Mouse (Mus musculus) ovary, postnatal 10 days (tissue): ENCODE measurements around the gene Stard7.
"Not testable (repeated sequence)": the region's sequence is repeated elsewhere in the genome, so short reads cannot be mapped to it uniquely, and the experiment has no call there.

ENCODE experiments used
- DNase-seq: peaks from one replicate; pipeline ENCODE4 v3.0.0; 2022; ENCODE audit warnings: low spot score

The Stard7 gene

DNA sequence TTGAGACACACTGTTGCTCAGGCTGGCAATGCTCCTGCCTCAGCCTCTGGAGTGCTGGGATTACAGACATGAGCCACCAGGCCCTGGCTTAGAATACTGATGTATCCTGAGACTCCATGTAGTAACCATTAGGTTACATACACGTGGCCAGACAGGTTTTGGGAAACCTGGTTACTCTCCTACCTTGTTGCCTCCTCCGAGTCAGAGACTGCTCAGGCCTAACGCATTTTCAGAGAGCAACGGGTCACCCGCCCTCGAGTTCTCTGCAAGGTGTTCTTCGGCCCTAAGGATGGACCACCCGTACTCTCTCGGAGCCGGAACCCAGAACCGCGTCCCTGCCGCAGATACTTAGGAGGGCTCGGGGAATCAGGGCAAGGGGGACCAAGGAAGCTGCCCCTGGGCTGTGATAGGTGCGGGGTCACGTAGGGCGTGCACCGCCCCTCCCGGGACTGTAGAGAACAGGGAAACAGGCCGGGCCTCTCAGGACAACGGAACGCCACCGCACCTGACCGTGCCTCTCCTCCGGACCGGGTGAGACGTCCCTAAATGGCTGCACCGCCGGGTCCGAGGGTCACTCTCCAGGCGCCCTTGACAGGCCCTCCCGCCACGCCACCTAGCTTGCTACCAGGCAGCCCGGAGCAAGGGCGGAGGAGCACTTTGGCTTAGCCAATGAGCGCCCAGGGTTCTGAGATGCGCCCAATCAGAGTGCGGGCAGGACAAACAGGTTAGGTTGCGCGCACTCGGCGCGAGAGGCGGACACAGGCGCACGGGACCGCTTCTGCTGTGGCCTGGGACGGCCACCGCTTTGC, at the start of gene Stard7:
TSS of gene Stard7 (plus strand) at position 728 of the 809 bp plus-strand sequence.
- DNase-seq = peak; percentile 93

DNA sequence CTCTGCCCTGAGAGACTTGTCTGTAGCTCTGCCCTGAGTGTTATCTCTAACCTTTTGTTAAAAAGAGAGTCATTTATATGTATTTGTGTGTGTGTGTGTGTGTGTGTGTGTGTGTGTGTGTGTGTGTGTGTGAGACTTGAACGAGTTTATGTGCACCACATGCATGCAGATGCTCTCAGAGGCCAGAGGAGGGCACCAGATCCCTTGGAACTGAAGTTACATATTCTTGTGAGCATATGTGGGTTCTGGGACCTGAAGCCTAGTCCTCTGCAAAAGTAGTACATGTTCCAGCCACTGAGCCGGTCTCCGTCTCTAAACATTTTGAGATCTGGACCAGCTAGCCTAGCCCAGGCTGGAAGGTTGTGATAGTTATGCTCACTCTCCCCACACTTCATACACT, 44.8 kb upstream of the Stard7 start:
- no peak for DNase-seq

DNA sequence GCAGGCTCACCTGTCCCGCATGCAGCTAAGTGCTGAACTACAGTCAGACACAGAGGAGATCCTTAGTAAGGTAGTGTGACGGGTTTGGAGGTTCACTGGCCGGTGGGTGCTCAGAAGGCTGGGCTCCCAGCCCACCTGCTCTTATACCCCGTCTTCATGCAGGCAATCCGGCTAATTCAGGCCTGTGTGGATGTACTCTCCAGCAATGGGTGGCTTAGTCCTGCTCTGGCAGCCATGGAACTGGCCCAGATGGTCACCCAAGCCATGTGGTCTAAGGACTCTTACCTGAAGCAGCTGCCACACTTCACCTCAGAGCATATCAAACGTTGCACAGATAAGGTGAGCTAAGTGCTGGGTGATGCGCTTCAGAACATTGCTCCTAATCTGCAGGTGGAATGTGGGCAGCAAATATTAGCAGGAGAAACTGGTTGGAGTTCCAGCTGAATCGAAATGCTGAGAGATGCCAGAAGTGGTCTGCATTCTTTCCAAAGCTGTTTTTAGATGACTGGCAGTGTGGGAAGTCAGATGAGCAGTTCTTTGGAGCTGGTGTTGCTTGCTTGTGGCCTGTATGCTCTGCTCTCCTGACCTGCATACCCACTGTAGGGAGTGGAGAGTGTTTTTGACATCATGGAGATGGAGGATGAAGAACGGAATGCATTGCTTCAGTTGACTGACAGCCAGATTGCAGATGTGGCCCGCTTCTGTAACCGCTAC, 32.0 kb upstream of the Stard7 start:
- no peak for DNase-seq

DNA sequence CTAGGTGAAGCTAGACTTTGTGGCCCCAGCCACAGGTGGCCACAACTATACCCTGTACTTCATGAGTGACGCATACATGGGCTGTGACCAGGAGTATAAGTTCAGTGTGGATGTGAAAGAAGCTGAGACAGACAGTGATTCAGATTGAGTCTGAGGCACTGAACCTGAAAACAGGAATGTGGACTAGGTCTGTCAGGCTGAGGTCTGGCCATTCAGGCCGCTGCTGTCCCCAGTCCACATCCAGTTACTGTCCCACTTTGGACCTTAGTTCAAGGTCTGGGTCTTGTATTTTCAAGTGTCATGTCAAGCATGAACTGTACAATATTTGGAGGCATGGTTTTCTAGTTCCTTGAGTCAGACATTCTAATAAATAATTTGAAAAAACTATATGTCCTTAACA, 30.0 kb upstream of the Stard7 start:
- DNase-seq = no peak

DNA sequence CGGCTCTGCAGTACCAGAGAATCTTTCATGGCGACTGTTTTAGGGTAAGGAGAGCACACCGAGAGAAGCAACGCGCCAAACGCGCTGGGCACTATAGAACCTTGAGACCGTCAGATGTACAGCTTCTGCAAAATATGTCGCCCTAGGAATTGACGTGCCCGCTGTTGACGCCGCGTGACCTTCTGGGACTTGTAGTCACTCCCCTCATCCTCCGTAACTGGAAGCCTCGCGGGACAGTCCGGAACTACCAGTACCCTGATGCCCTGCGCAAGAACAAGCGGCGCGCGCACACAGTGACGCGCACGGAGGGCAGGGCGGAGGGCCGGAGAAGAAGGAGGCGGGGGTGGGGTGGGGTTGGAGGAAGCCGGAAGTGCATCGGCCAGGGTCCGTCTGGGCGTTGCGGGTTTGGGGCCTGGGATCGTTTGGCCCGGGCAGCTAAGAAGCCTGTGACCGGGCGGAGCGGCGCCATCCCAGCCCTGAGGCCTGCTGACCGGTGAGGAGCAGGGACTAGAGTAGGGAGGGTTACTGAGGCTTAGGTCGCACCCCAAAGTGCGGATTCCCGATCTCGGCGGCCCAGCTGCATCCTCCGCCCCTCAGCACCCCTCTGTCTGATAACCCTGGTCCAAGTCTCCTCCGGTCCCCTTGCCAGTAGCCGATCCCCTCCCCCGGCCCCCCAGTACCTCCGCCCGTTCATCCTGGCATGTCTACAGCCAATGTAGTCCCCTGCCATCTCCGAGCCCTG, 22.3 kb upstream of the Stard7 start, which contains the start of the genes Ciao1 and Tmem127:
TSS of gene Ciao1 (minus strand) at position 225 of the 742 bp plus-strand sequence.
TSS of gene Tmem127 (plus strand) at position 317 of the 742 bp plus-strand sequence.
- peak; percentile 84 for DNase-seq

DNA sequence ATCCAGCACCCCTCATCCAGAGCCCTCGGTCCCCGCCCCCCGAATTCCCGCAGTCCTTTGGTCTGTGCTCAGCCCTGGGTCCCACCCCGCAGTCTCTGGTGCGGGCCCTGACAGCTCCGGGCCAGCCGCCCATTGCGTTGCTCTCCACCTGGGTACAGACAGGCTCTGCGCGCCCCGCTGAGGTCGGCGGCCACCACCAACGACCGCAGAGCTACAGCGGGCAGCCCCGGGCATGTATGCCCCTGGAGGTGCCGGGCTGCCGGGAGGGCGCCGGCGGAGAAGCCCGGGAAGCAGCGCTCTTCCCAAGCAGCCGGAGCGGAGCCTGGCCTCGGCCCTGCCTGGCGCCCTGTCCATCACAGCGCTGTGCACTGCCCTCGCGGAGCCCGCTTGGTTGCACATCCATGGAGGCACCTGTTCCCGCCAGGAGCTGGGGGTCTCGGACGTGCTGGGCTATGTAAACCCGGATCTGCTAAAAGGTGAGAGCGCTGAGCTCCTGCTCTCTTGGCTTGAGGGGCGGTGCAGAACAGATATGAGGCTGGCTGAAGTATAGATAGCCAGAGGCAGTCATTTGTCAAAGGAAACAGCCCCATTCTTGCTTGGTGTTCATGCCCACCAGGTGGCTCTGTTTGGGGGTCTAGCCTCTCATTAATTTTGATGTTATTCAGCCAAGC, 21.5 kb upstream of the Stard7 start:
- peak; percentile 15 for DNase-seq

DNA sequence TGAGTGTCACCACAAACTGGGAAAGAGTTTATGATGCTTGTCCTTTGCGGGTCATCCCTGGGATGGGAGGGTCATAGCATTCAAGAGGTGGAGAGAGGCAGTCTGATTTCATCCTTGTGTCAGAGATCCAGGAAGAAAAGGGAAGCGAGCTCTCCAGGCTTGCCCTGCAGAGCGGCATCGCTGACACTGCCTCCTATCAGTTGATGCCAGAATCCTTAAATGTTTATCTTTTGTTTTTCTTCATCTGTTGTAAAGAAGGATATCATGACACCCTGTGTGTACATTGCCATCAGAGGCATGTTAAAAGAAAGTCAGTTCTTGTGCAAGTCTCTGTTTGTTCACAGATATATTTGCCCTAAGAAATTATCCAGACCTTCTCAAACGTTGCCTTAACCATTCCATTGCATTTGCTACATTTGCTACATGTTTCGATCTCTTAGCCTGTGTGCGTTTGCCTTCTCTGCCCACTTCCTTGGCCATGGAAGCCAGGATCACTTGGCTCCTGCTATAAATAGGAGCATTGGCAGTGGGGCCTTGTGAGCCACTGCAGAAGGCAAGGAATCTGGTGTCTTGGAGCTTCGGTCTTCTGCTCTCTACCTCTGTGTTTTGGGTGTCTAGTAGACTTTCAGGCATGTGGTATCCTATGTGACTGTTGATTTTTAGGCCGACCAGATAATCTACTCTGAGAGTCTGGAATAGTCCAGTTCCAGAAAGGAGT, 19.6 kb upstream of the Stard7 start:
- no peak for DNase-seq

DNA sequence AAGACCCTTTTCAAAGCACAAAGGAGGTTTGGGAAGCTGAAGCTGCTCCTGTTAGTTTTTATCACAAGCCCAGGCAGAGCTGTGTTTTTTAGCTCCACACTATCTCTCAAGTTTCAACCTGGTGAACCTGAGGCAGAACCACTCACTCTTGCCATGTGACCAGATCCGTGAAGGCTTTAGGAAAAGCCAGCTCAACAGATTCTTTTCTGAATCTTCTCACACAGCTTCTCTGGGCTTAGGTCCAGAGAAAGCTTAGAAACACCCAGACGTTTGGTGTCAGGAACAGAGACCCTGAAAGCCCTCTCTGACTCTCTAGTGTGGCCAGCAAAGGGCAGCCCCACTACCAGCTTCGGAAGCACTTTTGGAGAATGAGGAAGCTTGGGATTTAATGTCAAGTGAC, 18.6 kb upstream of the Stard7 start:
- DNase-seq = no peak

DNA sequence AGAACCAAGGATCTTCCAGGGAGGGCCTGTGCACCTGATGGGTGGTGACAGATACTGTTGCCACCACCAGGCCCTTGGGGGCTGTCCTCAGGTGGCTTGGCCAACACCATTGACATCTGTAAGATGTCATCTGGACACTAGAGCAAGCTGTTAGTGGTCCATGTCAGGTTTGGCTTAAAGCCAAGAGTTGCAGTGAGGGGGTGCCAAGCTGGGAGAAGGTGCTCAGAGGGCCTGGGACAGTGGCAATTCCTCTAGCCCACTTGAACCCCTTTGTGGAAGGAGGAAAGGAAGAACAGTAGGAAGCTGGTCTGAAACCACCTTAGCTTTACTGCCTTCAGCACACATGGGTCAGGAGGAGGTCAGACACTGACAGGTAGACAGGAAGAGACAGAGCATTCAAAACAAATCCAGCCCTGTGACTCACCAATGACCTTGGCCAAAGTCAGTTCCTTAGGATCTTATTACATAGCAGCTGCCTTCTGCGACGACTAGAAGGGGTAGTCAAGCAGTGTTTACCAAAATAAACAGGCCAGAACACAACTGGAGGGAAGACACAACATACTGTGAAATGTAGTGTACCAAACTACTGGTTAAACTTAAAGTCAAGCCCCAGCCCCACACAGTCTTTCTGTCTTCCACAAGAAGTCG, 18.0 kb upstream of the Stard7 start:
- DNase-seq = no peak

DNA sequence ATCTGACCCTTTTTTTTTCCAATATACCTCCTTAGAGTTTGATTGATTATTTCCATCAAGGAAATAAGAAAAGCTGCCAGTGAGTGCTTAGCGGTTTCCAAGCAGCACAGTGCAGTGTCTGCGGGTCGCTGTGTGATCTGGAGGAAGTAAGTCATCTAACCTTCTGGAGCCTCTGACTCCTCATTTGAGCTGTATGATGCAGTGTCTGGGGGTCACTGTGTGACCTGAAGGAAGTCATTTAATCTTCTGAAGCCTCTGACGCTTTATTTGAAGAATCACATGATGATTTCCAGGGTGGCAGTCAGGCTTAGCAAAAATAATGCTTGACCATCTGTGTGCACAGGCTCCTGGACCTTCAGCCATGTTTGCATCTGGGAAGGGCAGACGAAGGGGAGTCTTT, 17.2 kb upstream of the Stard7 start:
- DNase-seq = no peak

DNA sequence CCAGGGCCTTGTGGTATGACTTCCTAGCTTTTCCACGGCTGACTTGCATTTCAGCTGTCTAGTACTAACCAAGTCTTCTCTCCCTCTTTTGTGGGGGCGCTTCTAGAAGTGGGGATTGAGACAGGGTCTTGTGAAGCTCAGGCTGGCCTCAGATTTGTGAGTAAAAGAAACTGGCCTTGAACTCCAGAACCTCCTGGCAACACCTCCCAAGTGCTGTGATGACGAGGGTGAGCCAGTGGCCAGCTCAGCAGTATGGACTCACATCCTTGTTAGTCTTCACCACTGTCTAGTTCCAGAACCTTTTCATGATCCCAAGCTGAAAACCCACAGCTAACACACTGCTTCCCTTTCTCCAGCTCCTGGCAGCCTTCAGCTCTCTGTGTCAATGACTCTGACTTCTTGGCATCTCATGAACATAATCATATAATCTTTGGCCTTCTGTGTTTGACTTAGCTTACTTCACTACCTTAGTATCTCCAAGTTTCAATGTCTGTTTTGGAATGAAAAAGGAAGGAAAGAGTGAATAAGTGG, 15.3 kb upstream of the Stard7 start:
- DNase-seq = no peak

DNA sequence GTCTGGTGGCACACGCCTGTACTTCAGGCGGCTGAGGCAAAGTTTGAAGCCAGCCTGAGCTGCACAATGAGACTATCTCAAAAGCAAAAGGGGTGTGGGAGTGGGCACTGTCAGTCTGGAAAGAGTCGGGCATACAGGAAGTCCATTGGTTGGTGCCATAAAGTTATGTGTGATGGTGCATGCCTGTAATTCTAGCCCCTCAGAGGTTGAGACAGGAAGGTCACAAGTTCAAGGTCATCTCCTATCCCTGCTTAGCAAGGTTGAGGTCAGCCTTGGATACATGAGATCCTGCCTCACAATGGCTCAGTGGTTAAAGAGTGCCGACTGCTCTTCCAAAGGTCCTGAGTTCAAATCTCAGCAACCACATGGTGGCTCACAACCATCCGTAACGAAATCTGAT, 14.7 kb upstream of the Stard7 start:
- no peak for DNase-seq

DNA sequence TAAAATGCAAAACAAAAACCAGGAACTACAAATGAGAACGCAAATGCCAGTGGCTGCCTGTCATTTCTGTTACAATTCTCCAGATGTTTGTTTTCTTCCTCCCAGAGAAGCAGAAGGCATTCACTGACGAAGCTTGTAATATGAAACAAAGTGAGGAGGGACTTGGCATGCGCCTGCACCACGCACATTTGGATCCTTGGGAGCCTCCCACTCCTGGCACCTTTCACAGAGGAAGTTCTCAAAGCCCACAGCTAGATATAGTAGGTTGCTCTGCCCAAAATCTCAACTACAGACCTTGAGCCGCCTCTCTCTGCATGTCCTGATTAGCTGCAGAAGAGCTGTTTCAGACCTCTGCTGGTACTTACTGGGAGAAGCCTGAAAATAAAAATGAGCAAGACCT, 10.7 kb upstream of the Stard7 start:
- DNase-seq = no peak

DNA sequence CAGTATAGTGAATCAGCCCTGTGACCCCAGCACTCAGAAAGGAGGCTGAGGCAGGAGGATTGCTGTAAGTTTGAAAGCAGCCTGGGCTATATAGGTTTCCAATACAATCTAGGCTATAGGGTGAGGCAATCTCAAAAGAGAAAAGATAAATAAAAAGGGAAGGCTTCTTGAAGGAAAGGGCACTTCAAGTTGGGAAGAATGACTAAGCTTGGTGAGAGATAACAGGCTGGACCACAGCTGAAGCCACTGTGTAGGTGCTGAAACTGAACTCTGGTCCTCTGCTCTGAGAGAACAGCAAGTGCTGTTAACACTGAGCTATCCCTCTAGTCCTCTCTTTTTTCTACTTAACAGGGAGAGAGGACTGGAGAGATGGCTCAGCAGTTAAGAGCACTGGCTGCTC, 7.5 kb upstream of the Stard7 start:
- DNase-seq = no peak

DNA sequence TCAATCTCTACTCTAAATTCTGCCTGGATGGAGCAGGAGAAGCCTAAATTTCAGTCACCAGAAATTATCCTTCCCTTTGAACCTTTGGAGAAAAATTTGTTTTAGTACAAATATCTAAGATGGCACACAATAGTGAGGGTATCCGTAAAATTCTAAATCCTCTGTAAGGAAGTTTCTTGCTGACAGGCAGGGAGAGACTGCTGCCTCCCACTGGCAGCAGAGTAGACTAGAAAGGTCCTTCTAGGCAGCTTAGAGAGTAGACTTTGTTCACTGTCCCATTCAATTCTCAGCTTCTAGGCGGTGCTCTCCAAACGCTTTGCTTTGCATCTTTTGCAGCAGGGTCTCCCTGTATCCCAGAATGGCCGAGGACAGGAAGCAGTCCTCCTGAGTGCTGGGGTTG, 2.2 kb upstream of the Stard7 start:
- no peak for DNase-seq

DNA sequence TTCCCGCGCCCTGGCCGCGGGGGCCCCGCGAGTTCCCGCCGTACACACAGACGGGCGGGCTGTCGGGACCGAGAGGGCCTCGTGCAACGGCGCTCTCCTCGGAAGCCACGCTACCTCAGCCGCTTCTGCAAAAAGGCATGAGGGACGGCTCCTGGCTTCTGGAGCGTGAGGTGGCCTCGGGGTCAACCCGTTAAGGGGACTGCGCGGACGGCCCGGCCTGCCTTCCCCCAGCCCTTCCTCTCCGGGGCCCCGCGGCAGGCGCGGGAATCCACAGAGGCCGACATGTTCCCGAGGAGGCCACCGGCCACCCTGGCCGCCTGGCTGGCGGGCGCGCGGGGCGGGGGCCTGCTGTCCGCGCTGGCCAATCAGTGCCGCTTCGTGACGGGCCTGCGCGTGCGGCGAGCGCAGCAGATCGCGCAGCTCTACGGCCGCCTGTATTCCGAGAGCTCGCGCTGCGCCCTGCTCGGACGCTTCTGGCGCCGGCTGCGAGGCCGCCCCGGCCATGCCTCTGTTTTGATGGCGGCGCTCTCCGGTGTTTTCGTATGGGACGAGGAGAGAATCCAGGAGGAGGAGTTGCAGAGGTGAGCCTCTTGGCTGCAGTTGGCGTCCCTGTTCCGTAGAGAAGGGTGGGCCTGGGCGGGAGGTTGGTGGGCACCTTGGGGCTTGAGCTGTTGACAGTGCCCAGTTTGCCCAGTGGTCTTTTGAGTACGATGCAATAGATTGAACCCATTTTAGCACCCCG, 453 bp downstream of the Stard7 start:
- peak; percentile 72 for DNase-seq

DNA sequence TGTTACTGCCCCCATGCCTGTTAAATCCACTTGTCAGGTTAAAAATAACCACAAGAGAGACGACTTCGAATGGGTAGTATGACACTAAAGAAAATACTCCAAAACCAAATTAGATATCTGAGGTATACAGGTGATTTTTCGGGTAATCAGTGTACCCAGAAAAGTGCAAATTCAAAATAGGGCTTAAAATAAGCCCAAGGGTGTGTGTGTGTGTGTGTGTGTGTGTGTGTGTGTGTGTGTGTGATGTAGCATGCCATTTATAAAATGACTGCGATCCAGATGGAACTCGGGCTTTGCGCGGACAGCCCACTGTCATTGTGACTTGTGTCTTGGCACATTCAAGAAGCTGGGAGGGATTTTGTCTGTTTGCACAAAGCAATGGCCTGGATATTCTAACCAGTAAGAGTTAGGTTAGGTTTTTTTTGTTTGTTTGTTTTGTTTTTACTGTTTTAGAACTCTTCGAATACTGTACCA, 1.1 kb downstream of the Stard7 start:
- no peak for DNase-seq

DNA sequence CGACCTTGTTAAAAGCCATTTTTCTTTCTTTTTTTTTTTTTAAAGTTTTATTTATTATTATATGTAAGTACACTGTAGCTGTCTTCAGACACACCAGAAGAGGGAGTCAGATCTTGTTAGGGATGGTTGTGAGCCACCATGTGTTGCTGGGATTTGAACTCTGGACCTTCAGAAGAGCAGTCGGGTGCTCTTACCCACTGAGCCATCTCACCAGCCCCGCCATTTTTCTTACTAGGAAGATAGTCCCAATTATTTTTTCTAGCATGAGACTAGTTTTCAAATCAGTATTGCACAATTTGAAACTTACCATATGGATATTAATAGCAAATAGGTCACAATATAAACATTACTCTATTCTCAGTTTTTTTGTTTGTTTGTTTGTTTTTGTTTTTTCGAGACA, 2.0 kb downstream of the Stard7 start:
- not testable (repeated sequence) for DNase-seq

DNA sequence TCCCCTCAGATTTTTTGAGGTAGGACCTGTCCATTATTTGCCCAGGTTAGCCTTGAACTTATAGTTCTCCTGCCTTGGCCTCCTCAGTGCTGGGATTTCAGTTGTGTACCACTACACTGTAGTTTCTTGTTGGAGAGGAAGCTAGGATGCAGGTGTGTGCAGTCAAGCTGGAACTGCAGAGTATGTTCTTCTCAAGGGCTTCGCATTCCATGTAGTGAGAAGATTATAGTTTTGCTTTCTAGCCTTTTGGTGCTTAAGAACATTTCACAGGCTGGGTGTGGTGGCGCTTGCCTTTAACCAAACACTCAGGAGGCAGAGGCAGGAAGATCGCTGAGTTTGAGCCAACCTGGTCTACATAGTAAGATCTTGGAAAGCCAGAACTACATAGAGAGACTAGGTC, 2.8 kb downstream of the Stard7 start:
- DNase-seq = no peak

DNA sequence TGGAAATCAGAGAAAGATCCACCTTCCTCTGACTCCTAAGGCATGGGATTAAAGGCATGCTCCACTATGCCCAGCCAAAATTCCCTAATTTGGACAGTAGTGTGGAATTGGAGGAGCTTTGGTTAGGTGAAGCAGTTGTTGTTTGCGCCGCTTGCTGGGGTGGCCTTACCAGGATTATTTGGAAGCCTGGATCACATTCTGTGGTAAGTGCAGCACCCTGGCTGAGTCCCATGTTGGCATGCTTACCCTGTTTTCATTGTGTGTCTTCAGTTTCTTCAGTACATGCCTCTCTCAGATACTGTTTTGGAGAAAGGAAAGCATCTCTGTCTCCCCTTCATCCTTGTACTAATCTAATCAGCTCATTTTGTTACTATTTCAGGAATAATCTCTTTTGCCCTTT, 4.6 kb downstream of the Stard7 start:
- no peak for DNase-seq
